ENCODE assay signal across 9 mouse cellular contexts in the genomic region with DNA sequence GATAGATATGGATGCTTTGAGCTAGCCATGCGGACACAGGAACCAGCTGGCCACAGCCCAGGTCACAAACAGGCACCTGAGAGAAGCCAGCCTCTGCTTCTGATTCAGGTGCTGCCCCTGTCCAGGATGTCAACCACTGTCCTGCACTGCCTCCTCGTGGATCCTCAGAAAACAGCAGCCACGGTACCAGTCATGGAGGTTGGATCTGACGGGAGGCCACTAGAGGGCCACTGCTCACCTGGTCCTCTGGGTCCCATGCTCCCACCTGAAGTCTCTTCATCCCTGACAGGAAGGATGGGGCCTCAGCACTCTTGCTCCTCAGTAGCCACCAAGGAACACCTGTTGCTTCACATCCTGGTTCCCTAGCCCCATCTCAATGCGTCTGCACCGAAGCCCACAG. TPM values are rescaled to one million over a fixed set of nuclear protein-coding genes. Genes with fewer than 3 reads are reported as not detected.
DNase-seq lines count a peak whose midpoint lies in the region; ATAC-seq lines count a peak whose summit lies in the region.
"Had no signal": no experiment of that assay in that cellular context is flagged by ENCODE, and none has a peak within 500 bp of the region (broad histone marks: within the 10 kb centered on the region; RNA-seq: fewer than 3 reads in every experiment).

No protein-coding gene starts in this region.

- no peak overlapping the region for H3K9ac ChIP-seq in heart, embryonic 11.5 days (ENCODE audit: low read depth, low read length)
- H3K9ac ChIP-seq in midbrain, embryonic 13.5 days (replicated peaks): no peak overlapping the region

- no peak for ATAC-seq in heart, embryonic 11.5 days (replicated peaks; ENCODE audit: insufficient number of reproducible peaks, low FRiP score, low TSS enrichment)
- ATAC-seq in midbrain, embryonic 13.5 days: peak; percentile 59

- no peak overlapping the region for H3K4me2 ChIP-seq in heart, embryonic 11.5 days
- no peak overlapping the region for H3K4me2 ChIP-seq in midbrain, embryonic 13.5 days (replicated peaks)

- 24% methylated on average over 6 of the region's 6 CpGs for WGBS in heart, embryonic 11.5 days (ENCODE audit: insufficient replicate concordance)
- WGBS in midbrain, embryonic 13.5 days: 21% methylated on average over 6 of the region's 6 CpGs

- no peak overlapping the region for H3K27ac ChIP-seq in heart, embryonic 11.5 days (ENCODE audit: low read depth, low read length)
- no peak overlapping the region for H3K27ac ChIP-seq in midbrain, embryonic 13.5 days

- H3K27me3 ChIP-seq in heart, embryonic 11.5 days (ENCODE audit: control insufficient read depth, insufficient read depth, low read length): peaks cover 3% of the 10 kb centered on the region; the same call in 1 of the 2 replicates
- peaks cover 17% of the 10 kb centered on the region; the same call in 1 of the 2 replicates for H3K27me3 ChIP-seq in midbrain, embryonic 13.5 days

- peak; percentile 93 for DNase-seq in heart, adult 11 months
- peak; percentile 84 to 88 for DNase-seq in cerebellum, postnatal 25 days
- DNase-seq in frontal cortex, postnatal 36 days (ENCODE audit: low spot score in 2 of 2): peak; percentile 84 to 88
- peak; percentile 75 for DNase-seq in kidney, adult 11 months
- DNase-seq in left cerebral cortex, postnatal 25 days (ENCODE audit: low spot score in 2 of 2): peak; percentile 73 to 89
- peak; percentile 30 for DNase-seq in spleen, adult 12 weeks (ENCODE audit: low spot score)

- no peak overlapping the region for H3K4me3 ChIP-seq in heart, embryonic 11.5 days (ENCODE audit: low read depth, low read length)
- no peak overlapping the region for H3K4me3 ChIP-seq in midbrain, embryonic 13.5 days (replicated peaks)
- H3K4me3 ChIP-seq: myocyte had no signal

- H3K36me3 ChIP-seq in heart, embryonic 11.5 days (ENCODE audit: control insufficient read depth, insufficient read depth, low read length): no peaks in the 10 kb centered on the region
- H3K36me3 ChIP-seq in midbrain, embryonic 13.5 days: no peaks in the 10 kb centered on the region

- H3K4me1 ChIP-seq in heart, embryonic 11.5 days (ENCODE audit: control insufficient read depth, insufficient read depth, low read length): no peaks in the 10 kb centered on the region
- H3K4me1 ChIP-seq in midbrain, embryonic 13.5 days (replicated peaks): peaks cover 7% of the 10 kb centered on the region

- intact Hi-C loops in left cerebral cortex, postnatal 25 days (cut with DNase I): loop anchor here (2.0 to 5.0 kb wide), 2 partner anchors 70 to 650 kb away; no protein-coding TSS in a partner anchor

- H3K9me3 ChIP-seq in heart, embryonic 11.5 days (replicated peaks; ENCODE audit: control insufficient read depth, low read length): no peaks in the 10 kb centered on the region
- no peaks in the 10 kb centered on the region for H3K9me3 ChIP-seq in midbrain, embryonic 13.5 days

RNA-seq across cellular contexts. Expression of a gene that starts 34.4 kb away (rescaled TPM):
- polyA plus RNA-seq in heart, embryonic 11.5 days (2014; fragmentation: Nextera tagmentation; extraction: Ambion mirVana): not detected in 2 replicates
- total RNA-seq in left cerebral cortex, postnatal 25 days (2021): not detected
- not detected in 2 replicates for polyA plus RNA-seq in midbrain, embryonic 13.5 days (2015; fragmentation: Nextera tagmentation; extraction: Ambion mirVana)
- polyA plus RNA-seq: myocyte had no signal

Comparison
In these comparisons a context has a peak if more than half of its experiments do, and no peak if none do; other contexts are left out.
1. DNase-seq: peak in every context shown above with its lines; median percentile 93 in heart, adult 11 months; 86 in cerebellum, postnatal 25 days; 86 in frontal cortex, postnatal 36 days; 81 in left cerebral cortex, postnatal 25 days; 75 in kidney, adult 11 months; 30 in spleen, adult 12 weeks.